Mouse (Mus musculus): ENCODE measurements around the gene Zfp385c. TPM values are rescaled to one million over a fixed set of nuclear protein-coding genes. Genes with fewer than 3 reads are reported as not detected.

Zfp385c gene
- polyA plus RNA-seq, 2 experiments, result not detected

DNA sequence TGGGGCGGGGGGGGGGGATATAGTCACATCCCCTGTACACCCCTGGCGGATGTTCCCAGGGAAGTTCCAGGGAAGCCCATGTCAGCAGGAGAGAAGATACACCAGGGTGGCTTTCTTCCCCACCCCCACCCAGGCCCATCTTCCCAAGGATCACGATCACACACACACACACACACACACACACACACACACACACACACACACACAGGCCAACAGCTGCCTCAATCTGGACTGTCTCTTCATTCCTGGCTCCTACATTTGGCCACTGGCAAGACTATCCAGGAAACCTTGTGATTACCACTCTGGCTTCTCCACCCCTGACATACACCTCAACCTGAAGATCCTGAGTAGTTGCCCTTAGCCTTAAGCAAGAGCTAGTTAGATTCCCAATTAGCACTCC is 6.9 kb downstream of the Zfp385c start:
- no peak overlapping the region for H3K4me2 ChIP-seq (ENCODE audit: low read depth)
- H3K9ac ChIP-seq (replicated peaks), result no peak overlapping the region
- WGBS (ENCODE audit: insufficient replicate concordance), result 62% methylated on average over 3 of the region's 3 CpGs
- H3K27ac ChIP-seq, result no peak overlapping the region
- no peak overlapping the region for H3K4me3 ChIP-seq (ENCODE audit: insufficient read depth in 1 of 2, low read depth in 2 of 2, low read length in 2 of 2)
- H3K9me3 ChIP-seq (ENCODE audit: control insufficient read depth, low read length), result no peaks in the 10 kb centered on the region
- ATAC-seq (ENCODE audit: insufficient read depth) (no peak), DNase-seq (ENCODE audit: low read depth in 3 of 3, low spot score in 3 of 3) (no peak)
- H3K36me3 ChIP-seq (replicated peaks; ENCODE audit: control insufficient read depth, insufficient read depth, low read depth), result no peaks in the 10 kb centered on the region
- no peaks in the 10 kb centered on the region for H3K4me1 ChIP-seq (replicated peaks; ENCODE audit: control insufficient read depth in 2 of 2, insufficient read depth in 2 of 2, low read length in 1 of 2)
- no peaks in the 10 kb centered on the region; the same call in 1 of the 2 replicates for H3K27me3 ChIP-seq (ENCODE audit: control insufficient read depth, insufficient read depth, low read length)
- TF ChIP-seq EP300 (IDR thresholded peaks at IDR 0.05; ENCODE audit: low read depth) (no peak), CTCF (IDR thresholded peaks at IDR 0.05; ENCODE audit: low read depth) (no peak)

DNA sequence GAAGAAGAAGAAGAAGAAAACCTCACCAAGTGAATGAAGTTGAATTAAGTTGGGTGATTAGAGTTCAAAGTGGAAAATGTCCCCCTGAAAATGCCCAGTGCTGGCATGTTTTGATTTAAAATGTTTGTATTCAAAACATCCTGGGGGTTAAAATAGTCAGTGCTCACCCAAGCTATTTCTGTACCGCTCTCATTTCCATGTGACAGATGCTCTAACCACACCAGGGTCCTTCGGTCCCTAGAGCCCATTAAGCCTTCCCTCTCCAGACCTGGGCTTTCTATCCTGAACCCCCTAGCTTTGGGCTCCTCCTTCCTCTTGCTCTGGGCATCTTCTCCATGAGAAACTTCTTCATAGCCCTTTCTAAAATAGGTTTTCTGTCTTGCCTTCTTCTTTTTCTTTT is 8.2 kb downstream of the Zfp385c start:
- Histone ChIP-seq H3K4me3 (ENCODE audit: insufficient read depth in 1 of 2, low read depth in 2 of 2, low read length in 2 of 2) (no peak overlapping the region), H3K36me3 (replicated peaks; ENCODE audit: control insufficient read depth, insufficient read depth, low read depth) (no peaks in the 10 kb centered on the region), H3K9me3 (ENCODE audit: control insufficient read depth, low read length) (no peaks in the 10 kb centered on the region), H3K9ac (replicated peaks) (no peak overlapping the region), H3K27me3 (ENCODE audit: control insufficient read depth, insufficient read depth, low read length) (no peaks in the 10 kb centered on the region; the same call in 1 of the 2 replicates), H3K4me2 (ENCODE audit: low read depth) (no peak overlapping the region), H3K27ac (no peak overlapping the region), H3K4me1 (replicated peaks; ENCODE audit: control insufficient read depth in 2 of 2, insufficient read depth in 2 of 2, low read length in 1 of 2) (no peaks in the 10 kb centered on the region)
- ATAC-seq (ENCODE audit: insufficient read depth) (no peak), DNase-seq (ENCODE audit: low read depth in 3 of 3, low spot score in 3 of 3) (no peak)
- no peak for TF ChIP-seq CTCF (IDR thresholded peaks at IDR 0.05; ENCODE audit: low read depth)
- TF ChIP-seq EP300 (IDR thresholded peaks at IDR 0.05; ENCODE audit: low read depth), result no peak
- WGBS (ENCODE audit: insufficient replicate concordance), result 69% methylated on average over 2 of the region's 2 CpGs

DNA sequence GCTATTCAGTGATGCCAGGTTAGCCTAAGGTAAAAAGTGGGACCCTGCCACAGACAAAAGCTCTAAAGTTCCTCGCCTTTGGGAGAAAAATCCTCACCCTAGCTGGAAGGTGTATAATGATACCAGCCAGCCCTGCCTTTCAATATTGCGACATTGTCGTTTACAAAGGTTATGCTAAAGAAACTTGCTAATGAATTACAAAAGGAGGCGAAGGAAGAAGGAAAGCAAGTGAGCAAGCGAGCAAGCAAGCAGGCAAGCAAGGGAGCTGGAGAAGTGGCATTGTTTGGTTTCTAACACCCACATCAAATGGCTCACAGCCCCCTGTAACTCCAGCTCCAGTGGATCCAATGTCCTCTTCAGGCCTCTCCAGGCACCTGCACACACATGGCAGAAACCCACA is 9.7 kb downstream of the Zfp385c start:
- Histone ChIP-seq H3K36me3 (replicated peaks; ENCODE audit: control insufficient read depth, insufficient read depth, low read depth) (no peaks in the 10 kb centered on the region), H3K27me3 (ENCODE audit: control insufficient read depth, insufficient read depth, low read length) (no peaks in the 10 kb centered on the region; the same call in 1 of the 2 replicates), H3K4me1 (replicated peaks; ENCODE audit: control insufficient read depth in 2 of 2, insufficient read depth in 2 of 2, low read length in 1 of 2) (no peaks in the 10 kb centered on the region), H3K27ac (no peak overlapping the region), H3K9ac (replicated peaks) (no peak overlapping the region), H3K4me3 (ENCODE audit: insufficient read depth in 1 of 2, low read depth in 2 of 2, low read length in 2 of 2) (no peak overlapping the region), H3K9me3 (ENCODE audit: control insufficient read depth, low read length) (no peaks in the 10 kb centered on the region), H3K4me2 (ENCODE audit: low read depth) (no peak overlapping the region)
- DNase-seq (ENCODE audit: low read depth in 3 of 3, low spot score in 3 of 3), result no peak
- no peak for ATAC-seq (ENCODE audit: insufficient read depth)
- 57% methylated on average over 5 of the region's 5 CpGs for WGBS (ENCODE audit: insufficient replicate concordance)
- no peak for TF ChIP-seq EP300 (IDR thresholded peaks at IDR 0.05; ENCODE audit: low read depth)
- TF ChIP-seq CTCF (IDR thresholded peaks at IDR 0.05; ENCODE audit: low read depth), result no peak

DNA sequence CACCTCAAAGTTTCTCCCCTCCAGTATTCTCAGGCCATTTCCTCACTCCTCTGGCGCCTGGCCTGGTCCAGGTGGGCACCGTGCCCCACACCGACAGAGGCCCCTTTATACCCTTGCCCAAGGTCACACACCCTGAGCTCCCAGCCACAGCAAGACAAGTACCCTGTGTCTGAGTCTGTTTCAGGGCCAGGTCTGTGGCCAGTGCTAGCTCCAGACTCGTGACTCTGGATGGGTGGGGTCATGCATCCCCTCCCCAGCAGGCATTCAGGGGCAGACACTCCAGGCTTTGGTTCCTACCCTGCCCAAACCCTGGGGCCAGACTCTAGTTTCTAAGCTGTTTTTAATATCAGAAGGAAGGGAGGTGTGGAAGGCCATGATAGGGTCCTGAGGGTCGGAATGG is 10.4 kb downstream of the Zfp385c start:
- H3K9me3 ChIP-seq (ENCODE audit: control insufficient read depth, low read length), result no peaks in the 10 kb centered on the region
- ATAC-seq (ENCODE audit: insufficient read depth), result no peak

DNA sequence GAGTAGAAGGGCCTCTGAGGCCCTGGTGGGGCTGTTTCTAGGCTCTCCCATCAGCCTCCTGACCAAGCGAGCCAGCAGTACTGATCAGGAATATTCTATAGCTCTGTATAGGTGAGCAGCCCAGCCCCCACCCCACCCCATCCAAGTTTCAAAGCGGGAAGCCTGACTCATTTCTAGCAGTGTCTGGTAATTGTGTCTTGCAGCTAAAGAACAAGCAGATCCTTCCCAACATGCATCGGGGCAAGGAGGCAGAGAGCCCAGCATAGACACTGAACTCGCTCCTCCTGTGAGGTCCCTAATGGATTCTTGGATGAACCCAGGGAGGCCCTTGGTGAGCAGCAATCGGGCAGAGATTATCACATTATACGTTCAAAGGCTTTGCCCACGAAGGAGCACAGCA is 14.4 kb downstream of the Zfp385c start:
- Histone ChIP-seq H3K27me3 (ENCODE audit: control insufficient read depth, insufficient read depth, low read length) (no peaks in the 10 kb centered on the region; the same call in none of the 2 replicates), H3K36me3 (replicated peaks; ENCODE audit: control insufficient read depth, insufficient read depth, low read depth) (no peaks in the 10 kb centered on the region), H3K4me2 (ENCODE audit: low read depth) (no peak overlapping the region), H3K9ac (replicated peaks) (no peak overlapping the region), H3K9me3 (ENCODE audit: control insufficient read depth, low read length) (no peaks in the 10 kb centered on the region), H3K4me3 (ENCODE audit: insufficient read depth in 1 of 2, low read depth in 2 of 2, low read length in 2 of 2) (no peak overlapping the region), H3K27ac (no peak overlapping the region), H3K4me1 (replicated peaks; ENCODE audit: control insufficient read depth in 2 of 2, insufficient read depth in 2 of 2, low read length in 1 of 2) (no peaks in the 10 kb centered on the region)
- WGBS (ENCODE audit: insufficient replicate concordance), result 41% methylated on average over 7 of the region's 7 CpGs
- DNase-seq (ENCODE audit: low read depth in 3 of 3, low spot score in 3 of 3), result no peak
- ATAC-seq (ENCODE audit: insufficient read depth), result no peak
- no peak for TF ChIP-seq CTCF (IDR thresholded peaks at IDR 0.05; ENCODE audit: low read depth)
- TF ChIP-seq EP300 (IDR thresholded peaks at IDR 0.05; ENCODE audit: low read depth), result no peak

More for the DNA sequence above, 10.4 kb downstream of the Zfp385c start:
- no peak for DNase-seq (ENCODE audit: low read depth in 3 of 3, low spot score in 3 of 3)
- no peak overlapping the region for H3K4me3 ChIP-seq (ENCODE audit: insufficient read depth in 1 of 2, low read depth in 2 of 2, low read length in 2 of 2)
- no peaks in the 10 kb centered on the region; the same call in 1 of the 2 replicates for H3K27me3 ChIP-seq (ENCODE audit: control insufficient read depth, insufficient read depth, low read length)
- no peaks in the 10 kb centered on the region for H3K36me3 ChIP-seq (replicated peaks; ENCODE audit: control insufficient read depth, insufficient read depth, low read depth)
- WGBS (ENCODE audit: insufficient replicate concordance), result 68% methylated on average over 5 of the region's 5 CpGs
- TF ChIP-seq EP300 (IDR thresholded peaks at IDR 0.05; ENCODE audit: low read depth) (no peak), CTCF (IDR thresholded peaks at IDR 0.05; ENCODE audit: low read depth) (no peak)
- H3K27ac ChIP-seq, result no peak overlapping the region
- H3K4me2 ChIP-seq (ENCODE audit: low read depth), result no peak overlapping the region
- H3K4me1 ChIP-seq (replicated peaks; ENCODE audit: control insufficient read depth in 2 of 2, insufficient read depth in 2 of 2, low read length in 1 of 2), result no peaks in the 10 kb centered on the region
- H3K9ac ChIP-seq (replicated peaks), result no peak overlapping the region

All from liver, embryonic 14.5 days (tissue).